Mouse (Mus musculus) neural tube, embryonic 14.5 days (tissue): Measurements from ENCODE around the gene Tfap2c. TPM values are rescaled to one million over a fixed set of nuclear protein-coding genes. Genes with fewer than 3 reads are reported as not detected.

Source experiments
- ATAC-seq: fragments of 200-750 bp; cut with Nextera tagmentation; 2 replicates; pipeline ENCODE4 v1.8.0; 2017; ENCODE audit warnings: low read depth, mild to moderate bottlenecking, moderate TSS enrichment, moderate library complexity
- H3K27ac ChIP-seq: fragments of 300-500 bp; sonication (generic); 2 replicates; pipeline ENCODE4 v1.5.1; 2014; ENCODE audit warnings: low read depth, mild to moderate bottlenecking, control low read depth, low read length, moderate library complexity, mixed read lengths
- H3K27me3 ChIP-seq: fragments of 300-500 bp; sonication (generic); 2 replicates; pipeline ENCODE4 v1.6.1; 2014; ENCODE audit warnings: low read length; ENCODE audit not compliant: control insufficient read depth, insufficient read depth
- H3K36me3 ChIP-seq: fragments of 300-500 bp; sonication (generic); 2 replicates; pipeline ENCODE4 v1.6.1; 2014; ENCODE audit warnings: low read length, mixed read lengths; ENCODE audit not compliant: control insufficient read depth, insufficient read depth
- H3K4me1 ChIP-seq: fragments of 300-500 bp; sonication (generic); 2 replicates; pipeline ENCODE4 v1.6.1; 2014; ENCODE audit warnings: low read length; ENCODE audit not compliant: control insufficient read depth, insufficient read depth
- H3K4me2 ChIP-seq: fragments of 300-500 bp; sonication (generic); 2 replicates; pipeline ENCODE4 v1.6.1; 2014; ENCODE audit warnings: mild to moderate bottlenecking, low read depth, low read length, control low read depth
- H3K4me3 ChIP-seq: fragments of 300-500 bp; sonication (generic); 2 replicates; pipeline ENCODE4 v1.5.1; 2014; ENCODE audit warnings: low read depth, low read length, control low read depth, mixed read lengths
- H3K9ac ChIP-seq: fragments of 300-500 bp; sonication (generic); replicated peaks from 2 replicates; pipeline ENCODE4 v1.6.1; 2014; ENCODE audit warnings: low read depth, mild to moderate bottlenecking, control low read depth, low read length, mixed read lengths
- H3K9me3 ChIP-seq: fragments of 300-500 bp; sonication (generic); 2 replicates; pipeline ENCODE4 v1.6.1; 2016; ENCODE audit warnings: low read length; ENCODE audit not compliant: control insufficient read depth
- WGBS: fragments of 180-500 bp; shearing (Covaris S2); extraction: QIAGEN DNeasy Blood & Tissue Kit; methylation state at CpG from one replicate; pipeline ENCODE4 v1.1.7; 2014; 5-methylcytosine and 5-hydroxymethylcytosine counted together
- polyA plus RNA-seq: library from polyadenylated mRNA; unstranded; fragments of >200 nt; fragmentation: Nextera tagmentation; extraction: Ambion mirVana; gene quantifications from 2 replicates; pipeline ENCODE4 v1.2.1, GENCODE M21; 2014

The Tfap2c gene
- polyA plus RNA-seq, 1 experiment from 2014 or later: 0.09 TPM

- ATAC-seq: no peak
- WGBS: 89% methylated on average over 9 of the region's 9 CpGs
- H3K4me2 ChIP-seq: no peak overlapping the region
- H3K4me1 ChIP-seq: no peaks in the 10 kb centered on the region
- H3K36me3 ChIP-seq: no peaks in the 10 kb centered on the region
- H3K4me3 ChIP-seq: no peak overlapping the region
- H3K9ac ChIP-seq: no peak overlapping the region
- H3K9me3 ChIP-seq: no peaks in the 10 kb centered on the region
- H3K27me3 ChIP-seq: no peaks in the 10 kb centered on the region
- no peak overlapping the region for H3K27ac ChIP-seq
Observed at GRCm38 (mm10) chr2:172520616-172521371, 28.6 kb upstream of the Tfap2c start.

- 85% methylated on average over 12 of the region's 12 CpGs for WGBS
- H3K4me2 ChIP-seq: no peak overlapping the region
Observed at GRCm38 (mm10) chr2:172522528-172522927, 26.9 kb upstream of the Tfap2c start.

GRCm38 (mm10) chr2:172527175-172527574 lies 22.2 kb upstream of the Tfap2c start:
- WGBS: 88% methylated on average over 8 of the region's 8 CpGs
- H3K9me3 ChIP-seq: no peaks in the 10 kb centered on the region
- no peaks in the 10 kb centered on the region for H3K4me1 ChIP-seq
- ATAC-seq: no peak
- H3K36me3 ChIP-seq: no peaks in the 10 kb centered on the region
- no peak overlapping the region for H3K4me3 ChIP-seq
- no peak overlapping the region for H3K4me2 ChIP-seq
- H3K27ac ChIP-seq: no peak overlapping the region
- H3K9ac ChIP-seq: no peak overlapping the region
- no peaks in the 10 kb centered on the region for H3K27me3 ChIP-seq

More at GRCm38 (mm10) chr2:172522528-172522927, 26.9 kb upstream of the Tfap2c start:
- Histone ChIP-seq H3K4me1 (no peaks in the 10 kb centered on the region), H3K27me3 (no peaks in the 10 kb centered on the region), H3K9me3 (no peaks in the 10 kb centered on the region), H3K36me3 (no peaks in the 10 kb centered on the region), H3K9ac (no peak overlapping the region), H3K4me3 (no peak overlapping the region), H3K27ac (no peak overlapping the region)
- no peak for ATAC-seq

- WGBS: 28% methylated on average over 4 of the region's 4 CpGs
- H3K4me1 ChIP-seq: no peaks in the 10 kb centered on the region
- no peak for ATAC-seq
- peaks cover 36% of the 10 kb centered on the region for H3K27me3 ChIP-seq
- no peaks in the 10 kb centered on the region for H3K9me3 ChIP-seq
- no peaks in the 10 kb centered on the region for H3K36me3 ChIP-seq
- no peak overlapping the region for H3K9ac ChIP-seq
- no peak overlapping the region for H3K4me3 ChIP-seq
- no peak overlapping the region for H3K4me2 ChIP-seq
- no peak overlapping the region for H3K27ac ChIP-seq
Observed at GRCm38 (mm10) chr2:172543987-172544386, 5.4 kb upstream of the Tfap2c start.

GRCm38 (mm10) chr2:172544601-172545127 lies 4.7 kb upstream of the Tfap2c start:
- Histone ChIP-seq H3K9ac (no peak overlapping the region), H3K4me1 (0 out of 2 replicates have a peak, but pooled peaks cover 4% of the 10 kb centered on the region), H3K27me3 (peaks cover 37% of the 10 kb centered on the region), H3K36me3 (no peaks in the 10 kb centered on the region), H3K4me3 (no peak overlapping the region), H3K9me3 (no peaks in the 10 kb centered on the region), H3K27ac (no peak overlapping the region), H3K4me2 (no peak overlapping the region)
- ATAC-seq: no peak
- under 1% methylated on average over 6 of the region's 6 CpGs for WGBS

- no peaks in the 10 kb centered on the region for H3K36me3 ChIP-seq
- 0 out of 2 replicates have a peak, but pooled peaks cover 6% of the 10 kb centered on the region for H3K4me1 ChIP-seq
- no peak for ATAC-seq
- H3K27ac ChIP-seq: no peak overlapping the region
- no peak overlapping the region for H3K9ac ChIP-seq
- H3K4me3 ChIP-seq: no peak overlapping the region
- no peaks in the 10 kb centered on the region for H3K9me3 ChIP-seq
- WGBS: 1% methylated on average over 35 of the region's 35 CpGs
- H3K4me2 ChIP-seq: no peak overlapping the region
- peaks cover 43% of the 10 kb centered on the region for H3K27me3 ChIP-seq
Observed at GRCm38 (mm10) chr2:172545592-172546235, 3.7 kb upstream of the Tfap2c start.

GRCm38 (mm10) chr2:172546551-172546950 lies 2.8 kb upstream of the Tfap2c start:
- ATAC-seq: no peak
- Histone ChIP-seq H3K36me3 (no peaks in the 10 kb centered on the region), H3K9ac (no peak overlapping the region), H3K4me3 (no peak overlapping the region), H3K9me3 (no peaks in the 10 kb centered on the region), H3K4me1 (peaks cover 6% of the 10 kb centered on the region; the same call in 1 of the 2 replicates), H3K27ac (no peak overlapping the region), H3K4me2 (no peak overlapping the region), H3K27me3 (peaks cover 48% of the 10 kb centered on the region)
- 12% methylated on average over 16 of the region's 16 CpGs for WGBS

- no peak overlapping the region for H3K4me2 ChIP-seq
- H3K9ac ChIP-seq: no peak overlapping the region
- WGBS: 0% methylated on average over 21 of the region's 21 CpGs
- 0 out of 2 replicates have a peak, but pooled peaks have one; percentile 29 for ATAC-seq
- peaks cover 49% of the 10 kb centered on the region for H3K27me3 ChIP-seq
- H3K36me3 ChIP-seq: no peaks in the 10 kb centered on the region
- no peak overlapping the region for H3K4me3 ChIP-seq
- H3K4me1 ChIP-seq: peaks cover 6% of the 10 kb centered on the region; the same call in 1 of the 2 replicates
- no peak overlapping the region for H3K27ac ChIP-seq
- no peaks in the 10 kb centered on the region for H3K9me3 ChIP-seq
Observed at GRCm38 (mm10) chr2:172547116-172547515, 2.3 kb upstream of the Tfap2c start.
